Mouse (Mus musculus) embryo, embryonic 11.5 days (tissue): ENCODE data around the gene Mex3d.

Experiments used
- DNase-seq: peaks from one replicate; pipeline ENCODE4 v3.0.0-alpha.2; 2012; ENCODE audit warnings: low read depth, low spot score

The Mex3d gene

DNA sequence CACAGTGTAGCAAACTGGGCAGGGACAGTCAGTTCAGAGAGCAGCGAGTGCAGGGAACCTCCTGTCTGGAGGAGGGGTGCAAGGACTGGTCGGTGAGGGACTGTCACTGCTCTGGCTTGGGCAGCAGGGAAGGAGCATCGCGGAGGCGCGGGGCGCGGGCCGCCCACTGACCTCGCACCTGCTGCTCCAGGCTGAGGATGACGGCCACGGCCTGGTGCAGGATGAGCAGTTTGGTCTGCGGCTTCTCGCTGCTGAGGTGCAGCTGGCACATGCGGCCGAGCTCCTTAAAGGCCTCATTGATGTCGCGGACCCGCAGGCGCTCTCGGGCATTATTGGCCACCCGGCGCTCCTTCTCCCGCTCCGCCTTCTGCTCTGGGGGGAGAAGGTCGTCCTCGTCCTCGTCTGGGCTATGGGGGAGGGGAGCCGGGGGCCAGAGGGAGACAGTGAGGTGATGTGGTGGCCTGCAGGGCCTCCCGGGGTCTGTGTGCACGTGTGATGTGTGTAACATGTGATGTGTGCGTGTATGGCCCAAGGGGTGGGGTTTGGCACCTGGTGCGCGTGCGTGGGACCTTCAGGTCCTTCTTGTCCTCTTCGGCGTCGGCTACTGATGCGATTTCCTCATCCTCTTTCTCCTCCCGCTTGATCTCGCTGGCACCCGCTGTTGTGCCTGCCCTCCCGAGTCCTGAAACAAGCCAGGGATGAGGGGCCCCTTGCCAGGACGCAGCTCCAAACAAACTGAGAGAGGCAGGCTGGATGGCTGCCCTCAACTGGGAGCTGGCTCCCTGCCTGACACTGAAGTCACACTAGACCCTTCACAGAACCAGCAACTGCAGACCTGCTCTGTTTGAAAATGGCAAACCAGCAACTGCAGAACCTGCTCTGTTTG is 25.4 kb upstream of the Mex3d start:
- DNase-seq: no peak

DNA sequence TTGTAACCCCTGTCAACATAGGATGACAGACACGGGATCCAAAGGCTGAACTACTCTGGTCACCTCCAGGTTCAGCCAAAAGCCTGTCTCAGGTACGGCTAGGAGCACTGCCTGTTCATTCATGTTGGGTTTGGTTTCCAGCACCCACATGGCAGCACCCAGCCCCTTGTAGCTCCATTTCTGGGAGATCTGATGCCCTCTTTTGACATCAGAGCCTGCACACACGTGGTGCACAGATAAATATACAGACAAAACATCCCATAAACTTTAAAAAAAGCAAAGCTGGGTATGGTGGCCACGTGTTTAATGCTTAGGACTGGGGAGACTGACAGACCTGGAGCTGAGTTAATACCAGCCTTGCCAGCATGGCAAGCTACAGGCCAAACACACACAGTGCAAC is 20.5 kb upstream of the Mex3d start:
- no peak for DNase-seq

DNA sequence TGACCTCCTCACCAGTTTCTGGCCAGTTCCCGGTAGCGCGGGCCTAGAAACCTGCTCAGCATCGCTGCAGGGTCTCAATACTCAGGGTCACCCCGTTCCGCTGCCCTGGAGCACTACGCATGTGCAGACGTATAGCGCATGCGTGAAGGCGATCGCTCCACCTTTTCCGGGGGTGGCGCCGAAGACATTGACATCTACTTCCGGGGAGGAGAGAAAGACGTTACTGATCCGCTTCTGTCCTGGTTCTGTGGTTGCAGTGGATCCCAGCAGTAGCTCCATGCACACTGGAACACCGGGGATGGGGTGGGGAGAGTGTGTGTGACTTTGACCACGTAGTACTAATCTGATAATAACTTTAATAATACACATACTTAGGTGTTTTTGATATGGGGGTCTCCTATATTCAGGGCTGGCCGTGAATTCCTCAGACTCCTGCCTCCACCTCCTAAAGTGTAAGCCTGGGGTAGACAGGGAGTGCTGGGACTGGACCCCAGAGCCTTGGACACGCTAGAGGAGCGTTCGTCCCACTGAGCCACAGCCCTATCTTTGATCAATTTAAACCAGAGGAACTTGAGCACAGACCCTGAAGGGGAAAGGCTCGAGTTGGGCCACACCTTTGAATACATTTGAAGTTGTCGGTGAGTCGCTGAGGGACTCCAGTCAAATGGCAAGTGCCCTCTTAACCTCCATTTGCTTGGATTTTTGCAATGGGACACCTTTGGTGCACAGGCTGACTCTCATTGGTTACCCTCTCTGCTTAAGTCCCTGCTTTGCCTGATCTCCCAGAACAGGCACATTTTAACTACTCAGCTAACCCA is 19.4 kb upstream of the Mex3d start, which contains the start of gene Uqcr11:
Uqcr11 (minus strand) TSS at position 147 of the 818 bp plus-strand sequence.
- DNase-seq: peak; percentile 88

DNA sequence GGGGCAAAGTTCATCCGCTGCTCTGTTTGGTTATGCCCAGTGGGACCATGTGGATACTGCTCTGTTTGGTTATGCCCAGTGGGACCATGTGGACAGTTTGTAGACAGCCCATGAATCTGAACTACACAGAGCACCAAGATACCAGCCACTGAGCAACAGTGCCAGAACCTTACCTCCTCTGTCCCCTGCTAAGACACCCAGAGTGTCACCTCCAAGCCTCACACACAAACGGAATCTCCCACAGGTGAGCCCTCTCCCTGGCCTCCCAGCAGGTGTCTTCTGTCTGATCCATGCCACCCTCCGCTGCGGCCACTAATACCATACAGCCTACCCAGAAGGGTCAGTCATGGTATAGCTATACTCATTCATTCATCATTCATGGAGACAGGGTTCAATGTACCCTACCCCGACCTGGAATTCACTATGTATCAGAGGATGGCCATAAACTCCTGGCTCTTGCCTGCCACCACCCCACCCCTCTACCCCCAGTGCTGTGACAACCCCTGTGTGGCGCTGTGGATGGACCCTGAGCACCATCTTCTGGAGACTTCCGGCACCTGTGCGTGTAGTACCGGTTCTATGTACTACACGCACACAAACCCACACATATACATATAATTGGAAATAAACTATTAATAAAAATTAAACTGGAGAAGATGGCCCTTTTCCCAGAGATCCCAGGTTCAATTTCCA is 18.2 kb upstream of the Mex3d start:
- DNase-seq: no peak

DNA sequence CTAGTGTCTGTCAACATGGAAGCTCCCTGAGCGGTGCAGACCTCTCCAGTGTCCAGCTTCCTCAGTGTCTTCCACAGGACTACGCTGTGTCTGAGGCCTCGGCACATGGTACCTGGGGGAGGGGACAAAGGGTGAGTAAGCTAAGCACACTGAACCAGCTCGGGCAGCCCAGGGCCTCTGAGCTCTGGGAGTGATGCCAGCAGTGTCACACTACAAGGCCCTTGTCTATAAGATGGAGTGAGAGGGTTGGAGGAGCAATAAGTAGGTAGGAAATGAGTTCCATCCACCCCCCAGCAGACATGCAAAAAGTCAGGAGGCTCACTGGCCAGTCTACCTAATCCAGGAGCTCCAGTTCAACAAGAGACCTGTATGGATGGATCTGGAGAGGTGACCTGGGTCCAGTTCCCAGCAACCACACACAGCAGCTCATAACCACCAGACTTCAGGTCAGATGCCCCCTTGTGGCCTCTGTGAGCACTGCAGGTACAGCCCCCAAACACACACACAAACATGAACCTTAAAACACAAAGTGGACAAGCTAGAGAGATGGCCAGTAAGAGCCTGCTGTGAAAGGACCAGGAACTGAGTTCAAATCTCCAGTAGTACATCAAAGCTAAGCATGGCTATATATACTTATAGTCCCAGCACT is 15.7 kb upstream of the Mex3d start:
- no peak for DNase-seq

DNA sequence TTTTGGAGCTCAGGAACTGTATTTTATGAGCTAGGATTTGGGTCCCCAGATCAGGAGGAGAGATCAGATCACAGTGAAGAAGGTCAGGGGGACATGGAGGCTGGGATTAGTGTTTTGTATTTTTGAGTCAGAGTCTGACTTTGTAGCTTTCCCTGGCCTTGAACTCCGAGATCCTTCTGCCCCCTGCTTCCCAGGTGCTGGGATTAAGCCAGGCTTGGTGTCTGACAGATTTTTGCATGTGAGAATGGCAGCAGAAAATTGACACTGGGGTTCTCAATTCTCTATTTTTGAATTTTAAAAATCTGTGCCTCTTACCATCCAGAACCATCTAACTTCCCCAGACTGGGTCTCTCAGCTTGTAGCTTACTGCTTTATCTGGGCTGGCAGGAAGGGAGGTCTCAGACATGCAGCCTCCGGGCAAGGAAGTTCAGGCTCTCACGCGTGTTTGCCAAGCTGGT is 13.3 kb upstream of the Mex3d start:
- no peak for DNase-seq

DNA sequence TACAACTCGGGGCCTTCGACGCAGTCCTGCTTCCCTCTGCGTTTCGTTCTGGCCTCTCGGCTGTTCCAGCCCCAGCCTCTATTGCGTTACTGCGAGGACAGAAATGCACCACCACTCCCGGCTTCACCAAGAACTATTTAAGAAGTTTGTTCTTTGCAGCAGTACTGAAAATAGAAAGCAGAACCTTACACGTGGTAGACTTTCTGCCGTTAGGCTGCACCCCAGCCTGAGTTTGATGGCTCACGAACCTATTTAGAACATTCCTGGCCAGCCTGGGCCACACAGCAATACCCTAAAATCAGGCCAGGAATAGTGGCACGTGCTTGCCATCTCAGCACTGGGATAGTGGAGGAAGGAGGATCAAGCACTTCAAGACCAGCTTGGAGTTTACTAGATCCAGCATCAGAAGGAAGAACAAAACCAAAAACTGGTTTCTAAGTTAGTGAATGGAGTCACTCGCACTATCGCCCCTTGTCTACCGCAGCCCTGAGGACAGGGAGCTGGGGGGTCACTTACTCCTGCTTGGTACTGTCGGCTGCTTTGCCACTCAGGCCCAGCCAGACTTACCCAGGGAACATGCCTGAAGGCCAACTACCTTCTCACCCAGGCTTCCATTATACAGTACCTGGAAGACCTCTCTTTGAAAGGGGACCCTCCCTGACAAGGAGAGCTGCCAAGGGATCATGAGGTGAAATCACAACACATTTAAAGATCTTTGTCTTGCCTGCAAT is 12.7 kb upstream of the Mex3d start:
- no peak for DNase-seq

DNA sequence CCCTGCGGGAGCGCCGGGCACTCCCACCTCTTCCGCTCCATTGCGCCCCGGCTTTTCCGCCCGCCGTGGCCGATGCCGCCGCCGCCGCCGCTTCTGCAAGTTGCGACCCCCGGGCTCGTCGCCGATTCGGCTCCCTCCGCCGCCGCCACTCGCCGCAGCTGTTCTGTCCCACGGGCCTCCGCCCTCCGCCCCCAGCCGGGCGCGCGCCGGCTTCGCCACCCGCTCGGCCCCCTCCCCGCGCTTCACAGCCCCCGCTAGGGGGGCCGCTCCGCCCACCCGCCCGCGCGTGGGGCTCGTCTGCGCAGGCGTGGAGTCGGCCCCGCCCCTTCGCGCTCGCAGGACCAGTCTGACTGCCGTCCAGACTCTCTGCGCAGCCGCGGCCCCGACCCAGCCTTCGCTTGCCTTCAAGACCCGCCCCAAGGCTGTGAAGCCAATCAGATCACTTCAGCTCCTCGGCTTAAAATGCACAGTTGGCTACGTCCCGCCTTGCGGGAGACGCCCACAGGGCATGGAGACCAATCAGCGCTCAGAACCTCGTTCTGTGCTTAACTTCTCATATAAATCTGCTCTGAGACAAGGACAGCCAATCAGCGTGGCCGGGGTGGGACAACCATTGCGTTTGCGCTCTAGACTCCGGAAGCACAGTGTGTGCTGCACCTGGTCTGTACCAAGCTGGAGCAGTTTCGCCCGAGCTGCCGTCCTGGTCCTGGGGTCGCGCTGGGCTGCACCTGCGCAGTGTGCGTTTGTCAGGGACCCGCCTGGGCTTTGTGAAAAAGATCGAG is 11.9 kb upstream of the Mex3d start, which contains the start of gene Mbd3:
Mbd3 (minus strand) TSS at position 360 of the 782 bp plus-strand sequence.
- peak; percentile 99 for DNase-seq

DNA sequence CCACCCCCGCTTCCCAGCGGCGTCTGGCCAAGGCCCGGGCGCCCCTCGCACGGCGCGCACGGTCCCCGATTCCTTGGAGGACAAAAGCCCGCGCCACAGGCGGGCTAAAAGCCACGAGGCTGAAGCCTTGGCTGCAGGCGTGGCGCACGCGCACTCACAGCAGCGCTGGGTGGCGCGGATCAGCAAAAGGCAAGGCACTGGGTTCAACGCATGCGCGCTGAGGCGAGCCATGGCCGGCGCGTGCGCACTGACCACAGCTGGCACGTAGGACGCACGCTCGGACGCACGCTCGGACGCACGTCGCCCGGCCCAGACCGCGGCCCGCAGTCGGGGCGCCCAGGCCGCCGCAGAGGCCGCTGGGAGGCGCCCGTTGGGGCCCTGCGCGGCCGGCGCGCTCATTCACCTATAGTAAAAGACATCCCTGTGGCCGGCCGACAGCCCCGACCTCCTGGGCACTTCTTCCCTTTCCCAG is 11.3 kb upstream of the Mex3d start:
- DNase-seq: peak; percentile 100

DNA sequence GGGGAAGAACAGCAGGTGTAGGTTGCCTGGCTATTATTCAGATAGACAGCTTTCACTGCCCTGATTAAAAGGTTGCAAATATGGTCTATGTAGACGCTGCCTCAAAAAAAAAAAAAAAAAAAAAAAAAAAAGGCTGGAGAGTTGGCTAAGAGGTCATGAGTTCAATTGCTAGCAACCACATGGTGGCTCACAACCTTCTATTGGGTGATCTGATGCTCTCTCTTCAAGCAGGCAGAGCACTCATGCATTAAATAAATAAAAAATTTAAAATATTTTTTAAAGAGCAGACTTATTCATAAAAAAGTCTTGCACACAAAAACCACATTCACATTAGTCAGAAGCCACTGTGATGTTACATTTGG is 10.7 kb upstream of the Mex3d start:
- DNase-seq: no peak

DNA sequence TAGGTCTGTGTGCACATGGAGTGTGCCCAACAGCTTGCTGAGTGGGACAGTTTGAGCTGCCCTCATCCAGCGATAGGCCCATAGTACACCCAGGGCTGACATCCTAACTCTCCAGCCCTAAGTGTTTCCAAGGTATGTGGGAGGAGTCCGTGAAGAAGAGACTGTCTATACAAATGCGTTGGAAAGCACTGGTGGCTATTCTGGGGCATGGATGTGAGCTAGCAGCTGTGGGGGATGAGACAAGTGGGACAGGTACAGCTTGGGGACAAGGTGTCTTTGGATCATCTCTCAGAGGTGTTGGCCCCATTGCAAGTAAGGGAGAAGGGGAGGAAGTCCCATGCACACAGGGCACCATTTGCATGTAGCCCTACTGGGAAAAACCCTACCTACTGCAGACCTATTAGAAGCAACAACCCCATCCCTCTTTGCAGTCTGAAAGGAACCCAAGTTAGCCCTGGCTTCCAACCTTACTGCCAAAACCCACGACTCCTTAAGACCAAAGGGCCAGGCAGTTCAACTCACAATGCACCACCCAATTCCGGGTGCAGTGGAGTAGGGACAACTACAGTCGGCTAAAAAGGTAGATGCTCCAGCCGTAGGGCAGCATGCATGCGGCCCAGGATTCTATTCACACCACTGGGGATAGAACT is 10.2 kb upstream of the Mex3d start:
- no peak for DNase-seq

DNA sequence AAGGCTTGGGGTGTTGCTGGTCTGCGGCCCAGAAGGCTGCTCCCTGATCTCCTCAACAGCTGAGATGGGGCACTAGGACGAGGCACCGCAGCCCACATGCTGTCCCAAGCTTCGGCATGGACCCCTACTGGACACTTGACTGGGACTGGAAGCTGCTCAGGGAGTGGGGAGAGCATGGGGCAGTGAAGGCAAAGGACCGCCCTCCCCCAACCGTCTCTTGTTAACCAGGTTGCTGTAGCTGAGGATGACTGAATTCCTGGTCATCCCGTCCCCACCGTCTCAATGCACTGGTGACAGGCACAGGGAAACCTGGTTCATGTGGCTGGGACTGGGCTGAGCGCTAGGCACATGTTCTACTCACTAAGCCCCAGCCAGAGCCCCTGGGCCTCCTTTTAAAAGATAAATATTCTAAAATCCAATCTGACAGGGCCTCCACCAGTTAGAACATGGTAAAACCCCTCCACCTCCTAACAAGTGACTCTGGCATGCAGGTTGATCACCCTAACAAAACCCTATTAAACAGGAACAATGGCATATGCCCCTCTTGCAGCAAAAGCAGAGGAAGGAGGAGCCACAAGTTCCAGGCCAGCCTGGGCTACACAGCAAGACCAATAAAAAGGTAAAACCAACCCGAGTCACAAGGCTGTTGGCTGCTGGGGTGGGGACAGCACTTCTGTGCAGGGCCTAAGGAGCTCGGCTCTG is 9.5 kb upstream of the Mex3d start:
- DNase-seq: no peak

DNA sequence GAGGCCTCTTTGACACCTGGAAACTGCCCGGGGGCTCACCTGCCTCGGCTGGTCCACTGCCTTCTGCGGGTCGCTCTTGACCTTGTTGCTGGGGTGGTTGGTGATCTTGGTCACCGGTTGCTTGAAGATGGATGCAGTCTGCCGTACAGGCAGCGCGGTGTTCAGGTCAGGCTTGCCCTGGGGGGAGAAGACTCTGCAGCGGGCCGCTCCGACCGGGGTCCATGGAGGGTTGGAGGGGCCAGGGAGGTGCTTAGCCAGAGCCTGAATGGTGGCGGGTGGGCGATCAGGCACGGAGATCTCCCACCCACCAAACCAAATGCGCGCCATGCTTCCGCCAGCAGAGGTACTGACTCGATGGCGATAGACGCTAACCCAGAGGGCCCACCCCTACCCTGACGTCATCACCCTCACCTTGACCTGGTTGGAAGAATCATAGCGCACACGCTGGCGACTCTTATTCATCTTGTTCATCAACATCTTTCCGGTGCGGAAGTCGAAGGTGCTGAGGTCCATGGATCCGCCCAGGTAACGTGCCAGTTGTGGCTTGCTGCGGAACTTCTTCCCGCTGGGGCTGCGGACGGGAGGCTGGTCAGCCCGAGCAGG is 7.7 kb upstream of the Mex3d start:
- no peak for DNase-seq

DNA sequence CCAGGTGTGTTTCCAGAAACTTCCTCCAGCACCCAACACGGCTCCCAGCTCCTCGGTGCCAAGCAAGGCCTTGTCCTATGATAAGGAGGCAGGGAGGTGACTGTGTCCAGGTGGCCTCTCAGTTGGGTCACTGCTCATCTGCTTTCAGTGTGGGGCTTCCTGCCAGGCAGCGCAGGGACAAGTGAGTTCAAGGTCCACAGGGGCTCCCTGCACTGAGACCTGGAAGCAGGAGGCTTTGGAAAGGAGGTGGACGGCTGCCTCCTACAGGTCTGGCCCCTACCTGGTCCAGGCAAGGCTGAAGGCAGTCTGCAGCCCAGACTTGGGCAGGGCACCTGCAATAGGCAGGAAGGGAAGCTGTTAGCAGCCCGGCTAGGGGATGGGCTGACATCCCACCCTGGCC is 5.2 kb upstream of the Mex3d start:
- no peak for DNase-seq

DNA sequence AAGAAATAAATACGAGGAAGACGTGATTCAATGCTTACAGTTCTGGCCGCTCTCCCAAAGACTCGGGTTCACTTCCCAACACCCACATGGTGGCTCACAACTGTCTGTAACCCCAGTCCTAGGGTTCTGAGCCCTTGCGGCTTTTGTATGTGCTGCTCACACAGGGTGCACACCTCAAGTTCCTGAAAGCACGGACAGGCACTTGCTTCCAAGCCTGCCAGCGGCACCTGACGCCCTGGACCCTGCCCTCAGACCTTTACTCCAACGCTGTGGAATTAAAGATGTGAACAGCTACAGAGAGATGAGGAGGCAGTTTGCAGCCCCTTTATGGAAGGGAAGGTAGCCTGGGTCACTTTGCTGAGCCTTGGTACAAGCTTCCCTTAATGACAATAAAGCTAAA is 3.2 kb upstream of the Mex3d start:
- DNase-seq: no peak

DNA sequence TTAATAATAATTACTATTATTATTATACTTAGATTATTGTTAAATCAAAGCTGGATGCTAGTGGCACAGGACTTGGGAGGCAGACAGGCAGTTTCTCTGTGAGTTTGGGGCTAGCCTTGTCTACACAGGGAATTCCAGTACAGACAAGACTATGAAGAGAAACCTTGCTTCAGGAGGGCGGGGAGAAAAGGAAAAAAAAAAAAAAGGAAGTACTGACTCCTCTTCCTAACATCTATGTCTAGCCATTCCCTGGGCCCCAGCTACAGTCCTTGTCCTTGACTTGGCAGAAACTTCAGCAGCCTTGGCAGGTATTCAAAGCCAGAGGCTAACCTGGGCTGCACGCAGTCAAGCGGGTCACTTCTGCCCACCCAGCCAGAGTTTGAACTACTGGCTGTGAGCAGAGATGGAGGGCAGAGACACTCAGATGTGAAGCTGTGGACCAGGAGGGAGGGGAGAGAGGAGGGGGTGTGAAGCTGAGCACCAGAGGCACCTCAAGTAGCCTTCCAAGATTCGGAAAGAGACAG is 1.8 kb upstream of the Mex3d start:
- no peak for DNase-seq

DNA sequence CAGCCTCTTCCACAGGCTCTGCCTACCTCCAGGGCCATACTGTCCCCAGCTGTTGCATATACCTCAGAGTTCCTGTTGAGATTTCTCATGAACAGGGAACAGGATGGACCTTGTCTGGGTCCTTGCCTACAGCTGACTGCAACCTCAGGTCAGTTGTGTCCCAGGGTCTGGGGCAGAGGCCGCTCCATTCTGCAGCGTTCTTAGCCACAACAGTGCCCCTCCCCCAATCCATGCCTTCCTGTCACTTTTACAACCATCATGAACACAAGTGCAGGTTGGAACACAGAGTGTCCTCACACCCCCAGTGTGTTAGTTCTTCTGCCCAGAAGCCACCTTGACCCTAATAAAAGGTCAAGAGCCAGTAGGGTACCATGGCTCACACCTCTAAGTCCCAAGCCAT is 1.3 kb upstream of the Mex3d start:
- DNase-seq: no peak
